Mouse (Mus musculus): Measurements from ENCODE around the gene Mrps18b.
A peak's percentile ranks its signal among the peaks of the same experiment; 100 is the strongest.

Mrps18b gene

DNA sequence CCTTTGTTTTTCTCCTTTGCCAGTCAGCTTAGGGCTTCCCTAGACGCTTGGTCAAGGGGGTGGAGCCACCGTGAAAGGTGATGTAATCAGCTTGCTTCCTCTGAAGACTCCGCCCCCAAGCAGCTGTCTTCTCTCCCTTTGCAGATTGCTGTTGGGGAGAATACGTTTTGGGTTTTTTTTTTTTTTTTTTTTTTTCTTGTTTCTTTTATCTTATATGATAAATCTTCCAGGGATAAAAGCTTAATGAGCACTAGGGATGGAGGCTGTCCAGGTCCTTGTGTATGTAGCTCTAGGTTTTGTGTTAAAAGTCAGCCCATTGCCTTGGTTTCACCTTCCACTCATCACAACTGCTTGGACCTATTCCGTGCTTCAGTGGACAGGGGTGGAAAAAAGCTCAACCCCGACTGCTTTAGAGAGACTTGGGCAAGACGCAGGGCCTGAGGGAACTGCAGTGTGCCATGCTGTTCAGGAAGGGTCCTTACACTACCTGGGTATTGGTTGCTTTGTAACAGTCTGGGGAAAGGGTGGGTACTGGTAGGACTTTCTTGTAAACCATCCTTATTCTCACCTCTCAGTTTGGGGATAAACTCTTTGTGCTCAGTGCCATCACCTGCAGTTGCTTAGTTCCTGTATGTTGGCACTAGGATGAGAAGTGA is 3.0 kb upstream of the Mrps18b start:
- peak; percentile 53; the same call in 1 of the 2 replicates for ATAC-seq (ENCODE audit: insufficient number of reproducible peaks, low FRiP score, low TSS enrichment)

DNA sequence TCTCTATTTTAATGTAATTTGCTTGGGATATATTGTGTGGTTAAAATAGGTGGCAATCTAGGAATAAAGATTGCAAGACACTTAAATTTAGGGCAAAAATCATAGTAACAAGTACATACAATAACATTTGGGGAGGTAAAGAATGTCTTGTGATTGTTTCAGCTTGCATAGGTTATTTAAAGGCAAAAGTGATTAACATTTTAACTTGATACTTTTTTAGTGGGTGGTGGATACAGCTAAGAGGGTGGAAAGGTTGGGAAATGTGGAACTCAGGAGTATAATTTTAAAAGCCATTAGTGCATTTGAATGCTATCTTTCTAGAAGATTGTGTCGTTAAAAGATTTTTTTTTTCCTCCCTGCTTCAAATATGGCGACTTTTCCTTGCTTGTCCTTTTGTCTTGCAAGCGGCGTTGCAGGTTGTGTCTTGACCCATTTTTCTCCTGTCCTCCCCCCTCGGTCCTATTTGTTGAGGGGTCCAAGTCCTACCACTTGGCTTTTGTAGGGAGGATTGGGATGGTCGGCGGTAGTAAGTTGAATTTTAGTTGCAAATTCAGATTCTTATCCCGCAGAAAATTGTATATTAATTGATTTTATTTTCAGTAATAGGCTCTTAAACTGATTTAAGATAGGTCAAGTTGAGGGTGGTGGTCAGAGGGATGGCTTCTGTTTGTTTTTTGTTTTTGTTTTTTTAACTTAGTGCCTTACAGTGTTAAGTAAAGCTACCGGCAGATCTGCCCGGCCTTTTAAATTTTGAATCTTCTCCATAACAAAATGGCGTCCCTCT is 2.3 kb upstream of the Mrps18b start:
- ATAC-seq (ENCODE audit: insufficient number of reproducible peaks, low FRiP score, low TSS enrichment), result no peak

DNA sequence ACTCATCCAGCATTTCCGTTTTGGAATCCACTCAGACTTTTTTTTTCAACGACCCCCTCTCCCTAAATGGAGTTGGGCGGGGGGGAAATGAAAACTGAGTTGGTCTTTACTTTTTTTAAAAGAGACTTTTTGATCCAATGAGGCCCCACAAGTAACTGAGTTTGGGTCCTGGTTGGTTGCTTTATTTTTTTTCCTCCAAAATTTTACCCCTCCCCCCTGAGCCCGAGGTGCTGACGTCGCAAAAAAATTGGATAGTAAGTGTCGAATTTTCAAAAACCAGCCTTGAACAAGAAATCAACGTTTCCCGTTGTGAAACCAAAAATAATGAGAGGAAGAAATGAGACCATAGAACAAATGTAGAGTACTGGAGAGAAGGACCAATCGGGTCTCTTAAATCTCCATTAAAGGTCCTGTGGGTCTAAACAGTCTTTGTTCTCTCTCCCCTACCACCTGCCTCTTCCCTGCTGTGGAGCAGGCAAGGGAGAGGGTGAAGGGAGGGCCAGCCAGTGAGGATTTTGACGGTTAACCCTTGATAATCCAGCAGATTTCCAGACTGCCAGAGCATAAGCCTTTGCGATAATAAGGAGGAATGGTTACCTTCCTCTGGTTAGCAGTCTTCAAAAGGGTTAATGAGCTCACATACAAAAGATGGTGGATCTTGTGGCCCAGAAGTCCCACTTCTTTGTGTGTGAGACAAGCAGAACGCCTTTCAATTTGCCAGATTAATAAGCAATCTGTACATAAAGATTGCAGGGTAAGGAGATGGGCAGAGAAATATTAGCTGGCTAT is 1.5 kb upstream of the Mrps18b start:
- no peak for ATAC-seq (ENCODE audit: insufficient number of reproducible peaks, low FRiP score, low TSS enrichment)

DNA sequence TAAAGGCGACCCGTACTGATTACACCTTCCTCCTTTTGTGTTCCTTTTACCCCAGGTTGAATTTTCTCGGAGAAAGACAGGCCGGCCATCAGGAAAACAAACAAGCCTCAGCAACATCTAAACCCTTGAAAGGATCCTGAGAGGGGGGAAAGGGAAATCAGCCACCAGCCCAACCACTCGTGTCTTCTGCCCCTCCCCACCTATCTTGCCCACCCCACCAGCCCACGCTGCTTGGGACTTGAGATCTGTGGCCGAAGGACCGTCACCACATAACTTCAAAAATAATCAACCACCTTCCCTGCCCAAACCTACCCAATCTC is 914 bp upstream of the Mrps18b start:
- ATAC-seq (ENCODE audit: insufficient number of reproducible peaks, low FRiP score, low TSS enrichment), result no peak

DNA sequence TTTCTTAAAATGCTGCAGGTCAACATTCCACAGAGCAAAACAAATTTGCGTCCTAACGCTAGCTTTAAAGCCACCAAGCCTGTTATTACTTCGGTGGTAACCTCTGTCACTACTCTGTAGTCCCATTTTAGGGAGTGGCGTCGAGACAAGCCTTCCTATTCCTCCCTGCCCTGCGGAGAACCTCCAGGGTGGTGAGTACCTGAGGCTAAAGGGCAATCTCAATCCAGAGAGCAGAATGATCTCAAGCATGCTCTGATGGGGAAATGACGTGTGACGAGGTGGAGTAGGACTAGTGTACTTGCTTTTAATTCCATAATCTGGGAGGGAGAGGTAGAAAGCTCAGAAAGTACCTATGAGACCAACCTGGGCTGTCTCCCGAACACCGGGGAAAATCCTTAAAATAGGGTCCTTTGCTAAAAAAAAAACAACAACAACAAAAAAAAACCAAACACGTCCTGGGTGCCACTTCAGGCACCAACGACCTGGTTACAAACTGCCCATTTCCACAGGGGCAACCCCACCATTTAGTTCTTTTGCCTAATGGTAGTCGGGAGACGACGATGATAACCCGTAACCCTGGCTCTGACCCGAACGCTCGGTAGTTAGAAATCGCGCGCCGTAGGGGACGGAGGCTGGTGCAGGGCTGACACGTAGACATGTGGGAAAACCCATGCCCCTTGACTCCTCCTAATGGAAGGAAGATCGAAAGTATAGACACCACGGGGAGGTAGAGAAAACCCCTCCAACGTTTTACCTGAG is 472 bp downstream of the Mrps18b start:
- peak; percentile 2; the same call in 1 of the 2 replicates for ATAC-seq (ENCODE audit: insufficient number of reproducible peaks, low FRiP score, low TSS enrichment)

DNA sequence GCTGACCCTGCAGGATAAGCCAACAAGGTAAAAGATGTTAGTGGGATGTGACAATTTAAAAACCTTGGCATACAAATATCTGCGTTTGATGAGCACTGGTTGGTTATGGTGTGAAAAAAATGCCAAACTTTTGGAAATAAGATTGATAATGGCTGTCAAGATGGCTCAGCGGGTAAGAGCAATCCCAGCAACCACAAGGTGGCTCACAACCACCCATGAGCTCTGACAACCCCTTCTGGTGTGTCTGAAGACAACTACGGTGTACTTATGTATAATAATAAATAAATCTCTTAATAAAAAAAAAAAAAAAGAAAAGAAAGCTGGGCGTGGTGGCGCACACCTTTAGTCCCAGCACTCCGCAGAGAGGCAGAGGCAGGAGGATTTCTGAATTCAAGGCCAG is 1.2 kb downstream of the Mrps18b start:
- ATAC-seq (ENCODE audit: insufficient number of reproducible peaks, low FRiP score, low TSS enrichment), result no peak

DNA sequence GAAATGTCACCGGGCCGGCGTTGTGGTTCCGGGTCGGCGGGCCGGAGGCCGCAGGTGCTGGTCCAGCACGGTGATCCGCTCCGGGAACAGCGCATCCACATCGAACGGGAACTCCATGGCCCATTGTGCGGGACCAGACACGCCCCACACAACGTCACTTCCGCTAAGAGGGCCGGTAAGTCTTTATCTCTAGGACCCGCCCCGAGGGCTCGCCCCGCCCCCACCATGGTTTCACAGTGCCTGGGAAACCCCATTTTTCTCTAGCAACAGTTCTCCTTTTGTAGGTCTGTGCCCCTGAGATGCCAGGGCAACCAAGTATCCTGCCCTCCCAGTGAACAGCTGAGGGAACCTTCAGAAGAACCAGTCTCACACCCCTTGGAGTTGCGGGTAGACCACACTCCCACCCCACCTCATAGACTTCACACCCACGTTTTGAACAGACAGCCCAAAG is 6.2 kb downstream of the Mrps18b start, which contains the start of gene Atat1:
Gene Atat1 (minus strand): TSS at position 157 of the 451 bp plus-strand sequence.
- ATAC-seq (ENCODE audit: insufficient number of reproducible peaks, low FRiP score, low TSS enrichment), result peak; percentile 83

DNA sequence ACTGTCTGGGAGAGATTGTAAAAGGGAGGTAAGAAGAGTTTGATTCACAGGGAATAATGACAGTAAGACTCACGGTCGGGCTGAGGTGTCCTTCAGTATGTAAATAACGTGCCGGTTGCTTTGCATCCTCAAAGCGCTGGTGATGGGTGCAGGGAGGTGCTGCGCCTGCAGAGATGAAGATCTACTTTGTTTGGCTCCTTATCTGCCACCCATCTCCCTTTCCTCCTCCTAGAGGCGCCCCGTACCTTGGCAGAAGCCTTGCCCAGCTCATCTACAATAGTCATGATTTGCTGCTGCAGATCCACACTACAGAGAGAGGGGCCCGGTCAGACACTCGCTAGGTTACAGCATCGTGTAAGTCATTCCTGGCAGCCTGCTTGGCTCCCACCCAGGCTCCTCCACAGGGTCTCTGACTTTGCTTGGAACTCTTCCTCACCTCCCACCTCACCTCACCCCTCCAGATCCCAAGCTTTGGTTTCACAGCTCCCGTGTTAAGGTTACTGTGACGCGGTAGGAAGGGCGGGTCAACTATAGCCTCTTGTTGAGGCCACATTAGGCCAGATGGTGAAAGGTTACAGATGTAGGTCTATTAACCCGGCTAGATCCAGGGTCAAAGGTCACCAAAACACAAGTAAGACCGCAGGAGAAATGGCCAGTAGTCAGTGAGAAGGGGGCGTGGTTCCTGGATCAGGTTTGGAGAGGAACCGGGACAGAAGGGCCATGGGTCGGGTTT is 6.8 kb downstream of the Mrps18b start:
- 0 out of 2 replicates have a peak, but pooled peaks have one; percentile 4 for ATAC-seq (ENCODE audit: insufficient number of reproducible peaks, low FRiP score, low TSS enrichment)

DNA sequence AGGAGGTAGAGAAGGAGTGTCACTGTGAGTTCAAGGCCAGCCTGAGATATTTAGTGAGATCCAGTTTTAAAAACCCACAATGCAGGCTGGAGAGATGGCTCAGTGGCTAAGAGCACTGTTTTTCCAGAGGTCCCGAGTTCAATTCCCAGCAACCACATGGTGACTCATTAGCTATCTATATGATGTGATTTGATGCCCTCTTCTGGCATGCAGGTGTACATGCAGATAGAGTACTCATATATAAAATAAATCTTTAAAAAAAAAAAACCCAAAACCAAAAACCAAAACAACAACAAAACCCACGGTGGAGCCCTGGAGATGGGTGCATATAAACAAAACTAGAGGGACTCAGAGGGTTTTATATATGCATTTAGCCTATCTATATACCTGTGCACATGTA is 8.6 kb downstream of the Mrps18b start:
- ATAC-seq (ENCODE audit: insufficient number of reproducible peaks, low FRiP score, low TSS enrichment), result no peak

DNA sequence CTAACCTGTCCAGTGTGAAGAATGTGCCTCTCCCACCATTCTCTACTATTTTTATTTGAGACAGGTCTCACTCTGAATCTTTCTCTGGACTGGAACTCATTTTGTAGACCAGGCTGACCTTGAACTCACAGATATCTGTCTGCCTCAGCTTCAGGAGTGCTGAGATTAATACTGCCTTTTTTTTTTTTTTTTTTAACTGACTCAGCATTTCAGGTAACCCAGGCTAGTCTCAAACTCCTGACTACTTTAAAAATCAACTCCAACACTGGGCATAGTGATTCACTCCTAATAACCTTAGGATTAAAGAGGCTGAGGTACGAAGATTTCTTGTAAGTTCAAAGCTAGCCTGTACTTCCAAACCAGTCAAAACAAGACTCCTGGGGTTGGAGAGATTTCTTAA is 10.6 kb downstream of the Mrps18b start:
- no peak for ATAC-seq (ENCODE audit: insufficient number of reproducible peaks, low FRiP score, low TSS enrichment)

DNA sequence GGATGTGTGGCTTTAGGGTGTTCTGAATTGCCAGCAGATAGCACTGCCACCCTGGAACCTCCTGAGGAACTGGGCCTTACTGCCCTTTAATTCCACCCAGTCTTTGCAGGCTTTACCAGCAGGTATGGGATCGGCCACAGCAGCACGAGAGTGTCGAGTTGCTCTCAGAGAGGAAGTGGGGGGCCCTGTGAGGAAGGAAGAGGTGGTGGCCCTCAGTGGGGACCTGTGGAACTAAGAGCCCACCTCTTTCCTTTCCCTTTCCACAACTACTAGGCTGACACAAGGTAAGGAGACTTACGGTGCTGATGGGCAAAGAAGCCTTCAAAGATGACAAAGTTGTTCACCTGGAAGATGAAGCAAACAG is 12.2 kb downstream of the Mrps18b start:
- ATAC-seq (ENCODE audit: insufficient number of reproducible peaks, low FRiP score, low TSS enrichment), result no peak

DNA sequence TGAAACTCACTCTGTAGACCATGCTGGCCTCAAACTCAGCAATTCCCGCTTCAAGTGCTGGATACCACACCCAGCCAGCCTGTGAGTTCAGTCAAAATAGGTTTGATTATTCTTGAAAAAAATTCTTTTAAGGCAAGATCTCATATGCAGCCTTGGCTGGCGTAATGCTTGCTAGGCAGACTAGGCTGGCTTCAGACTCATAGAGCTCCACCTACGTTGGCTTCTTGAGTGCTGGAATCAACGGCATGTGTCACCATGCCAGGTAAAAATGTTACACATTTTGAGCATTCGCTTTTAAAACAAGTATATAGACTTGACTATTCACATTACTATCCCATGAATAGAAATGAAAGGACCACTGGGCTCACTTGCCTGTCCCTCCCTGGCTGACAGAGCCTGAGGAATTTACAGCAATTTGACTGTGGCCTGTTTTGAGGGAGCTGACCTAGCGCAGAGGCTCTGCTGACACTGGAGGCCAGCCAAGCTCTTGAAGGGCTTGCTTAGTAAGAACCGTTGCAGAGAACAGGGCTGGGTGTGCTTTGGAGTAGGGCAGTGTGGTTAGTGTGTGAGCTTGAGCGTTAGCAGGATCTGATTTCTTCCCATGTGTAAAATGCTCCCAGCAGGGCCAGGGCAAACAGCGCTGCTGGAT is 12.7 kb downstream of the Mrps18b start:
- no peak for ATAC-seq (ENCODE audit: insufficient number of reproducible peaks, low FRiP score, low TSS enrichment)

DNA sequence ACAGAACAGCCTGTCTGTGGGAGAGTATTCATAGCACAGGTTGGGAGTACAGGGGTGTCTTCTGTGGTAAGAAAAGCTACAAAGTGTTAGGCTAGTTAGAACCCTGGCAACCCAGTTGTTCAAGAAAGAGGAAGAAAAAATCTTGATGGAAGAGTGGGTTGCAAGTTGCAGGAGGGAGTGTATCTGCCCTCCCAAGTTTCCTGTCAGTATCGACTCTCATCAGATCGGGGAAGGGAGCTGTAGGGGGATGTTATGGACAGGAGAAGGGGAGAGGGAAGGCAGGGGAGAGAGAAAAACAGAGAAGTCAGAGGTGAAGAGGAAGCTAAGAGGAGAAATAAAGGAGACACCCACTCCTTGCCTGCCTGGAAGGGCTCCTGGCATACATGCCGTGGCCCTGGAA is 15.6 kb downstream of the Mrps18b start:
- no peak for ATAC-seq (ENCODE audit: insufficient number of reproducible peaks, low FRiP score, low TSS enrichment)

DNA sequence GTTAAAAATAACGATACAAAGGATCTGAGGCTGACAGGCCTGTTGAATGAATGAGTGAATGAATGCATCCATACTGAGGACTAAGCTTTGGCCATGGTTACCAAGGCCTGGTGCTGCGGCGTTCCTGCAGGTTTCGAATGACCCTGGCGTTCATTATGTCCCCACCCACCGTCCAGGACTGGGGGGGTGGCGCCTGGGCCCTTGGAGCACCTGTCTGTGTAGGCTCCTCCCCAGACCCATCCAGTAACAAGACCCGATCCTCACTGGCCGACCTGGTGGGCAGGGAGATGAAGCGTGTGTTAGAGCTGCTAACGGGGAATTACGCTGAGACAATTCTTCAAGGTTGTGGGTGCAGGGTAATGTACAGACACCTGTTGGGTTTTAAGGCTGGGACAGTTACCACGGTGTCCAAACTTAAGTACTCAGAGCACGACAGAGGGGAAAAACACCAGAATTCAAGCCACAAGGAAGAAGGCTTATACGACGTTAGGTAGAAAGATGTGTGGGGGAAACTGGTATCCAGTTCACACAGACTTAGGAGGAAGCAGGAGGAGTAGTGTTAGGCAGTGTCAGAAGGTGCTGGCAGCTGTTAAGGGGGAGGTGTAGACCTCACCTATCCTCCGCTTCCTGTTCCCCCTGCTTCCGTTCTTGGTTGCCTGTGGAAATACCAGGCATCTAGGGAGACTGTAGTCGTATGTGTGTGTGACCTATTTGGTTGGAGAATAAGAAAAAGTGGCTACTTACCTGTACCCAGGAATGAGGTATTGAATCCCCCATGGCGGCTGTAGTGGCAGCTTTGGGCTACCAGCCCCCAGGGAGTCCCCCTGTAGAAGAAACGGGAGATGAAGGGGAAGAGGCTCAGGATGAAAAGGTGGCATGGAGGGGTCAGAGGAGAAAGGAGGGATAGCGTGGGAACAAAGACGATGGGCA is 18.3 kb downstream of the Mrps18b start:
- ATAC-seq (ENCODE audit: insufficient number of reproducible peaks, low FRiP score, low TSS enrichment), result peak; percentile 27

DNA sequence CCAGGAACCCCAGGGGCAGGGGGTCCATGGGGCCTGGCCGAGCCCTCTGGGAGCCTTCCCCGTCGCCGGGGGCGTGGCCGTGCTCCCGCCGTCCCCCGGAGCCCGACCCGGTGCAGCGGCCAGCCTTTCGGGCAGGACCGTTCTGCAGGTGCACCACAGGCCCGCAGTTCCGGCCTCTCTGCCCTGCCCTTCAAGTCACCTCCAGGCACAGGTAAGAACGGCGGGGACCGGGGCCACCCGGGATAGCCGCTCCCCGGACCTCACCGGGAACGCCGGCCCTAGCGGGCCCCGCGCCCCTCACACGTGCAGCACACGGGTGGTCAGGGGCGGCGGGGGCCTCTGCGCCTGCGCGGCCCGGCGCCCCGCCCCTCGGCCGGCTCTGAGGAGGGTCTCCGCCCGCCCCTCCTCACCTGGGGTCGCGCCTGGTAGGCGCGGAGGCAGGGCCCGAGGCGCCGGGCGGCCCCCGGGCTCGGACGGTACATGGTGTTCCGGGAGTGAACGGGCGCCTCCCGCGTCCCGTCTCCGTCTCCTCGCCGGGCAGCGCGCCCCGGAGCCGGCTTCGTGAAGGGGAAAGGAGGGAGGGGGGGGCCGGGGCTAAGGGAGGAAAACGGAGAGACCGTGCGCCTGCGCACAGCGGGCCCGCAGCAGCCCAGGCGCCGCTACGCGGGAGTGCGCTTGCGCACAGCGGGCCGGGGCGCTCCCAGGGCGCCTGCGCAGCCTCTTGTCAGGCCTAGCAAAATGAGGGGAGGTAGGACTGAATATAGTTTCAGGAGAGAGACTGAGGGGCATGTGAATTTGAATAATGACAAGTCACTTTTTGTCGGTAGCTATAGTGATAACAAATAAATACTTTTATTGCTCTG is 19.2 kb downstream of the Mrps18b start, which contains the start of gene 2310061I04Rik:
Gene 2310061I04Rik (minus strand): TSS at position 651 of the 863 bp plus-strand sequence.
- peak; percentile 87 for ATAC-seq (ENCODE audit: insufficient number of reproducible peaks, low FRiP score, low TSS enrichment)

DNA sequence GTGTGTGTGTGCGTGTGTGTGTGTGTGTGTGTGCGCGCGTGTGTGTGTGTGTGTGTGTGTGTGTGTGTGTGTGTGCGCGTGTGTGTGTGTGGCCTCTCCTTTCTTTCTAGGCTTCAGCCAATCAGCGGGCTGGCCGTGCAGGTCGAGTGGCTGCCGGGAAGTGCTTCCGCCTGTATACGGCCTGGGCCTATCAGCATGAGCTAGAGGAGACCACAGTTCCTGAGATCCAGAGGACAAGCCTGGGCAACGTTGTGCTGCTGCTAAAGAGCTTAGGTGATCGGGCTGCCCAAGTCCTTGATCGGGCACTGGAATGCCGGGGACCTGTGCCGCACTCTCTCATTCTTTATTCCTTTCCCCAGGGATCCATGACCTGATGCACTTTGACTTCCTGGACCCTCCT is 28.5 kb downstream of the Mrps18b start:
- no peak for ATAC-seq (ENCODE audit: insufficient number of reproducible peaks, low FRiP score, low TSS enrichment)

DNA sequence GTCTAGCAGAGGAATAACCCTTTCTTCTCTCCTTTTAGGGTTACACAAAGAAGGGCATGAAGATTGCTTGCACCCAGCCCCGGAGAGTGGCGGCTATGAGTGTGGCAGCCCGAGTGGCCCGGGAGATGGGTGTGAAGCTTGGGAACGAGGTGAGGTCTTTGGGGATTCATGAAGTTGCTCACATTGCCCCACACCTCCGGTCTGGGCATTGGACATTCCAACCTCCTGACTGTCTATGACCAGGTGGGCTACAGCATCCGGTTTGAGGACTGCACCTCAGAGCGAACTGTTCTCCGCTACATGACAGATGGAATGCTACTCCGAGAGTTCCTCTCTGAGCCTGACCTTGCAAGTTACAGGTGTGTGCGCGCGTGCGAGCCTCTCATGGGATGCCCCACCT is 32.4 kb downstream of the Mrps18b start:
- ATAC-seq (ENCODE audit: insufficient number of reproducible peaks, low FRiP score, low TSS enrichment), result no peak

All from cerebellum, adult (tissue).